Mouse (Mus musculus): ENCODE data around the gene Eipr1. TPM values are rescaled to one million over a fixed set of nuclear protein-coding genes. Genes with fewer than 3 reads are reported as not detected.

Gene Eipr1
- polyA plus RNA-seq, 1 experiment = 41.1 TPM

- no peak overlapping the region for H3K4me3 ChIP-seq (replicated peaks)
- no peak for TF ChIP-seq FLI1 (IDR thresholded peaks at IDR 0.05; ENCODE audit: low read length)
- no peak for TF ChIP-seq GATA1 (IDR thresholded peaks at IDR 0.05; ENCODE audit: borderline replicate concordance, low read length)
- no peaks in the 10 kb centered on the region for H3K27me3 ChIP-seq (replicated peaks)
- H3K36me3 ChIP-seq (replicated peaks; ENCODE audit: low read length) = peaks cover 48% of the 10 kb centered on the region
- H3K4me1 ChIP-seq = peaks cover 55% of the 10 kb centered on the region
- peaks cover 4% of the 10 kb centered on the region; the same call in 1 of the 2 replicates for H3K9me3 ChIP-seq
Measured at GRCm38 (mm10) chr12:28793715-28794114, 42.1 kb downstream of the Eipr1 start.

GRCm38 (mm10) chr12:28795041-28795440, 43.4 kb downstream of the Eipr1 start:
- TF ChIP-seq FLI1 (IDR thresholded peaks at IDR 0.05; ENCODE audit: low read length) (no peak), GATA1 (IDR thresholded peaks at IDR 0.05; ENCODE audit: borderline replicate concordance, low read length) (no peak)
- Histone ChIP-seq H3K4me3 (replicated peaks) (no peak overlapping the region), H3K4me1 (peaks cover 64% of the 10 kb centered on the region), H3K9me3 (peaks cover 4% of the 10 kb centered on the region; the same call in 1 of the 2 replicates), H3K27me3 (replicated peaks) (no peaks in the 10 kb centered on the region), H3K36me3 (replicated peaks; ENCODE audit: low read length) (peaks cover 56% of the 10 kb centered on the region)

- Histone ChIP-seq H3K36me3 (replicated peaks; ENCODE audit: low read length) (peaks cover 53% of the 10 kb centered on the region), H3K9me3 (peaks cover 4% of the 10 kb centered on the region; the same call in 1 of the 2 replicates), H3K4me1 (peaks cover 64% of the 10 kb centered on the region), H3K4me3 (replicated peaks) (no peak overlapping the region), H3K27me3 (replicated peaks) (no peaks in the 10 kb centered on the region)
- TF ChIP-seq GATA1 (IDR thresholded peaks at IDR 0.05; ENCODE audit: borderline replicate concordance, low read length) (no peak), FLI1 (IDR thresholded peaks at IDR 0.05; ENCODE audit: low read length) (no peak)
Measured at GRCm38 (mm10) chr12:28796881-28797420, 45.3 kb downstream of the Eipr1 start.

GRCm38 (mm10) chr12:28799798-28800411, 48.3 kb downstream of the Eipr1 start:
- Histone ChIP-seq H3K36me3 (replicated peaks; ENCODE audit: low read length) (peaks cover 55% of the 10 kb centered on the region), H3K4me1 (peaks cover 71% of the 10 kb centered on the region), H3K27me3 (replicated peaks) (no peaks in the 10 kb centered on the region), H3K4me3 (replicated peaks) (peak overlapping the region; percentile 53), H3K9me3 (peaks cover 4% of the 10 kb centered on the region; the same call in 1 of the 2 replicates)
- no peak for TF ChIP-seq FLI1 (IDR thresholded peaks at IDR 0.05; ENCODE audit: low read length)
- no peak for TF ChIP-seq GATA1 (IDR thresholded peaks at IDR 0.05; ENCODE audit: borderline replicate concordance, low read length)

- Histone ChIP-seq H3K9me3 (peaks cover 4% of the 10 kb centered on the region; the same call in 1 of the 2 replicates), H3K36me3 (replicated peaks; ENCODE audit: low read length) (peaks cover 52% of the 10 kb centered on the region), H3K27me3 (replicated peaks) (no peaks in the 10 kb centered on the region), H3K4me3 (replicated peaks) (peak overlapping the region; percentile 53), H3K4me1 (peaks cover 73% of the 10 kb centered on the region)
- TF ChIP-seq FLI1 (IDR thresholded peaks at IDR 0.05; ENCODE audit: low read length) (no peak), GATA1 (IDR thresholded peaks at IDR 0.05; ENCODE audit: borderline replicate concordance, low read length) (no peak)
Measured at GRCm38 (mm10) chr12:28800423-28800822, 48.8 kb downstream of the Eipr1 start.

GRCm38 (mm10) chr12:28800891-28801290, 49.3 kb downstream of the Eipr1 start:
- Histone ChIP-seq H3K4me1 (peaks cover 74% of the 10 kb centered on the region), H3K4me3 (replicated peaks) (no peak overlapping the region), H3K36me3 (replicated peaks; ENCODE audit: low read length) (peaks cover 47% of the 10 kb centered on the region), H3K9me3 (peaks cover 4% of the 10 kb centered on the region; the same call in 1 of the 2 replicates), H3K27me3 (replicated peaks) (no peaks in the 10 kb centered on the region)
- TF ChIP-seq FLI1 (IDR thresholded peaks at IDR 0.05; ENCODE audit: low read length) = no peak
- no peak for TF ChIP-seq GATA1 (IDR thresholded peaks at IDR 0.05; ENCODE audit: borderline replicate concordance, low read length)

GRCm38 (mm10) chr12:28801731-28802130, 50.1 kb downstream of the Eipr1 start:
- Histone ChIP-seq H3K9me3 (peaks cover 4% of the 10 kb centered on the region; the same call in 1 of the 2 replicates), H3K4me1 (peaks cover 77% of the 10 kb centered on the region), H3K4me3 (replicated peaks) (peak overlapping the region; percentile 35), H3K27me3 (replicated peaks) (no peaks in the 10 kb centered on the region), H3K36me3 (replicated peaks; ENCODE audit: low read length) (peaks cover 39% of the 10 kb centered on the region)
- no peak for TF ChIP-seq GATA1 (IDR thresholded peaks at IDR 0.05; ENCODE audit: borderline replicate concordance, low read length)
- TF ChIP-seq FLI1 (IDR thresholded peaks at IDR 0.05; ENCODE audit: low read length) = no peak

GRCm38 (mm10) chr12:28803043-28803442, 51.4 kb downstream of the Eipr1 start:
- no peak for TF ChIP-seq GATA1 (IDR thresholded peaks at IDR 0.05; ENCODE audit: borderline replicate concordance, low read length)

GRCm38 (mm10) chr12:28804558-28805481, 53.2 kb downstream of the Eipr1 start:
- H3K9me3 ChIP-seq = no peaks in the 10 kb centered on the region
- no peaks in the 10 kb centered on the region for H3K27me3 ChIP-seq (replicated peaks)
- H3K4me3 ChIP-seq (replicated peaks) = peak overlapping the region; percentile 40
- H3K36me3 ChIP-seq (replicated peaks; ENCODE audit: low read length) = peaks cover 26% of the 10 kb centered on the region
- H3K4me1 ChIP-seq = peaks cover 90% of the 10 kb centered on the region
- TF ChIP-seq FLI1 (IDR thresholded peaks at IDR 0.05; ENCODE audit: low read length) = no peak
- peak; percentile 75; the same call in 1 of the 3 replicates for TF ChIP-seq GATA1 (IDR thresholded peaks at IDR 0.05; ENCODE audit: borderline replicate concordance, low read length)

More at GRCm38 (mm10) chr12:28803043-28803442, 51.4 kb downstream of the Eipr1 start:
- peaks cover 36% of the 10 kb centered on the region for H3K36me3 ChIP-seq (replicated peaks; ENCODE audit: low read length)
- no peaks in the 10 kb centered on the region for H3K27me3 ChIP-seq (replicated peaks)
- peak overlapping the region; percentile 0 for H3K4me3 ChIP-seq (replicated peaks)
- H3K4me1 ChIP-seq = peaks cover 84% of the 10 kb centered on the region
- no peaks in the 10 kb centered on the region; the same call in 1 of the 2 replicates for H3K9me3 ChIP-seq

Measured in megakaryocyte, embryonic 14.5 days (primary cell).